Mouse (Mus musculus) heart, postnatal 0 days (tissue): Measurements from ENCODE around the gene Btf3l4.

ENCODE experiments used
- CTCF ChIP-seq: IDR thresholded peaks from 2 replicates; pipeline ENCODE4 v1.5.1; 2016; ENCODE audit warnings: antibody characterized with exemption, control low read depth, low read depth
- EP300 ChIP-seq: IDR thresholded peaks from 2 replicates; pipeline ENCODE4 v1.6.1; 2016; ENCODE audit warnings: antibody characterized with exemption, low read depth

GRCm38 (mm10) chr4:108782421-108783085, 50.9 kb downstream of the Btf3l4 start:
- TF ChIP-seq CTCF = no peak
- no peak for TF ChIP-seq EP300
